Mouse (Mus musculus) c-Kit-positive CD71-positive TER-119-negative erythroid progenitor cells, embryonic 14.5 days (primary cell): ENCODE measurements around the gene Nup155.
"Not testable (repeated sequence)": the region's sequence is repeated elsewhere in the genome, so short reads cannot be mapped to it uniquely, and the experiment has no call there.

ENCODE experiments used
- DNase-seq: peaks from one replicate; pipeline ENCODE4 v3.0.0-alpha.2; 2013; ENCODE audit warnings: low read depth

Nup155 gene

GRCm38 (mm10) chr15:8108966-8109743 is at the start of gene Nup155:
Gene Nup155 (plus strand): TSS chr15:8109273.
- DNase-seq: peak; percentile 91

GRCm38 (mm10) chr15:8065221-8065620 is 43.9 kb upstream of the Nup155 start:
- no peak for DNase-seq

- not testable (repeated sequence) for DNase-seq
These were observed 35.9 kb upstream of the Nup155 start for GRCm38 (mm10) chr15:8073159-8073558.

GRCm38 (mm10) chr15:8082139-8082538 is 26.9 kb upstream of the Nup155 start:
- DNase-seq: no peak

- DNase-seq: no peak
These were observed 21.8 kb upstream of the Nup155 start for GRCm38 (mm10) chr15:8087293-8087692.

GRCm38 (mm10) chr15:8088715-8089114 is 20.4 kb upstream of the Nup155 start:
- DNase-seq: no peak

GRCm38 (mm10) chr15:8090685-8091084 is 18.4 kb upstream of the Nup155 start:
- no peak for DNase-seq

- DNase-seq: not testable (repeated sequence)
These were observed 16.4 kb upstream of the Nup155 start for GRCm38 (mm10) chr15:8092668-8093067.

GRCm38 (mm10) chr15:8097853-8098252 is 11.2 kb upstream of the Nup155 start:
- DNase-seq: peak; percentile 87

- peak; percentile 94 for DNase-seq
These were observed 10.0 kb upstream of the Nup155 start, which contains the start of gene Wdr70 for GRCm38 (mm10) chr15:8098774-8099749. Gene Wdr70 (minus strand): TSS chr15:8099209.

- not testable (repeated sequence) for DNase-seq
These were observed 7.0 kb upstream of the Nup155 start for GRCm38 (mm10) chr15:8101975-8102542.

- no peak for DNase-seq
These were observed 610 bp upstream of the Nup155 start for GRCm38 (mm10) chr15:8108360-8108965.

- no peak for DNase-seq
These were observed 709 bp downstream of the Nup155 start for GRCm38 (mm10) chr15:8109782-8110181.

- DNase-seq: no peak
These were observed 20.2 kb downstream of the Nup155 start for GRCm38 (mm10) chr15:8129281-8129680.

- no peak for DNase-seq
These were observed 22.2 kb downstream of the Nup155 start for GRCm38 (mm10) chr15:8131268-8131667.

GRCm38 (mm10) chr15:8131761-8132160 is 22.7 kb downstream of the Nup155 start:
- no peak for DNase-seq

- DNase-seq: no peak
These were observed 26.5 kb downstream of the Nup155 start for GRCm38 (mm10) chr15:8135606-8136005.

GRCm38 (mm10) chr15:8161841-8162240 is 52.8 kb downstream of the Nup155 start:
- DNase-seq: no peak

GRCm38 (mm10) chr15:8168591-8169265 is 59.7 kb downstream of the Nup155 start, which contains the start of gene Cplane1:
Gene Cplane1 (plus strand): TSS chr15:8169106.
- DNase-seq: peak; percentile 82

GRCm38 (mm10) chr15:8169266-8169746 is 60.2 kb downstream of the Nup155 start:
- DNase-seq: no peak

- no peak for DNase-seq
These were observed 80.5 kb downstream of the Nup155 start for GRCm38 (mm10) chr15:8189563-8189962.
